Mouse (Mus musculus) myocyte (in vitro differentiated cells): ENCODE measurements around the gene Col11a1. TPM values are rescaled to one million over a fixed set of nuclear protein-coding genes. Genes with fewer than 3 reads are reported as not detected.
A peak's percentile ranks its signal among the peaks of the same experiment; 100 is the strongest.

ENCODE experiments used
- H3K27me3 ChIP-seq: one replicate; pipeline ENCODE4 v1.6.1; 2011; ENCODE audit not compliant: control insufficient read depth, insufficient read depth, insufficient read length
- H3K36me3 ChIP-seq: one replicate; pipeline ENCODE4 v1.6.1; 2011; ENCODE audit not compliant: control insufficient read depth, insufficient read depth
- H3K4me2 ChIP-seq: one replicate; pipeline ENCODE4 v1.6.1; 2011; ENCODE audit warnings: low read depth, control low read depth
- H3K4me3 ChIP-seq: one replicate; pipeline ENCODE4 v1.5.1; 2011; ENCODE audit warnings: mild to moderate bottlenecking, control low read depth, moderate library complexity
- H3K79me2 ChIP-seq: one replicate; pipeline ENCODE4 v1.6.1; 2011; ENCODE audit not compliant: control insufficient read depth, insufficient read depth
- H3ac ChIP-seq: one replicate; pipeline ENCODE4 v1.6.1; 2011; ENCODE audit not compliant: control insufficient read depth, insufficient read length
- CEBPB ChIP-seq: IDR thresholded peaks from 2 replicates; pipeline ENCODE4 v1.6.1; 2011; ENCODE audit warnings: mild to moderate bottlenecking, moderate library complexity; ENCODE audit not compliant: poor library complexity, insufficient read depth, severe bottlenecking
- E2F4 ChIP-seq: IDR thresholded peaks from one replicate; pipeline ENCODE4 v1.6.1; 2011; ENCODE audit warnings: mild to moderate bottlenecking, control low read depth, moderate library complexity; ENCODE audit not compliant: insufficient read depth
- MAX ChIP-seq: IDR thresholded peaks from one replicate; pipeline ENCODE4 v1.6.1; 2011; ENCODE audit warnings: low read depth, mild to moderate bottlenecking, control low read depth
- MYOD1 ChIP-seq, 3 experiments: IDR thresholded peaks; one replicate each; pipeline ENCODE4 v1.6.1; 2011; ENCODE audit warnings: control low read depth in 2 of 3, low read depth in 2 of 3, mild to moderate bottlenecking in 2 of 3, moderate library complexity in 1 of 3; ENCODE audit not compliant: insufficient read length in 2 of 3, control insufficient read depth in 1 of 3
- MYOG ChIP-seq, 3 experiments: IDR thresholded peaks; one replicate each; pipeline ENCODE4 v1.6.1; 2011; ENCODE audit warnings: control low read depth in 2 of 3, low read depth in 2 of 3, mild to moderate bottlenecking in 2 of 3; ENCODE audit not compliant: insufficient read length in 2 of 3, control insufficient read depth in 1 of 3, insufficient read depth in 1 of 3
- POLR2A ChIP-seq: IDR thresholded peaks from one replicate; pipeline ENCODE4 v1.6.1; 2011; ENCODE audit warnings: low read depth, mild to moderate bottlenecking, control low read depth, moderate library complexity; ENCODE audit not compliant: insufficient read length
- POLR2AphosphoS2 ChIP-seq: IDR thresholded peaks from one replicate; pipeline ENCODE4 v1.6.1; 2011; ENCODE audit warnings: low read depth, control low read depth; ENCODE audit not compliant: insufficient read length
- REST ChIP-seq: IDR thresholded peaks from one replicate; pipeline ENCODE4 v1.6.1; 2011; ENCODE audit warnings: mild to moderate bottlenecking, control low read depth, moderate library complexity; ENCODE audit not compliant: insufficient read depth, insufficient read length
- SRF ChIP-seq: IDR thresholded peaks from one replicate; pipeline ENCODE4 v1.6.1; 2011; ENCODE audit warnings: low read depth; ENCODE audit not compliant: control insufficient read depth, insufficient read length
- TCF12 ChIP-seq: IDR thresholded peaks from one replicate; pipeline ENCODE4 v1.6.1; 2011; ENCODE audit warnings: mild to moderate bottlenecking, control low read depth; ENCODE audit not compliant: poor library complexity, insufficient read depth, severe bottlenecking
- TCF3 ChIP-seq: IDR thresholded peaks from one replicate; pipeline ENCODE4 v1.6.1; 2011; ENCODE audit warnings: low read depth, control low read depth; ENCODE audit not compliant: insufficient read length
- USF1 ChIP-seq: IDR thresholded peaks from one replicate; pipeline ENCODE4 v1.6.1; 2011; ENCODE audit warnings: low read depth, mild to moderate bottlenecking, control low read depth, moderate library complexity
- polyA plus RNA-seq: library from polyadenylated mRNA; unstranded; fragments of >200 nt; fragmentation: generic; extraction: Trizol; gene quantifications from one replicate; pipeline ENCODE4 v1.2.1, GENCODE M21; 2012; ENCODE audit warnings: missing spikeins

The Col11a1 gene
- 0.50 TPM for polyA plus RNA-seq

DNA sequence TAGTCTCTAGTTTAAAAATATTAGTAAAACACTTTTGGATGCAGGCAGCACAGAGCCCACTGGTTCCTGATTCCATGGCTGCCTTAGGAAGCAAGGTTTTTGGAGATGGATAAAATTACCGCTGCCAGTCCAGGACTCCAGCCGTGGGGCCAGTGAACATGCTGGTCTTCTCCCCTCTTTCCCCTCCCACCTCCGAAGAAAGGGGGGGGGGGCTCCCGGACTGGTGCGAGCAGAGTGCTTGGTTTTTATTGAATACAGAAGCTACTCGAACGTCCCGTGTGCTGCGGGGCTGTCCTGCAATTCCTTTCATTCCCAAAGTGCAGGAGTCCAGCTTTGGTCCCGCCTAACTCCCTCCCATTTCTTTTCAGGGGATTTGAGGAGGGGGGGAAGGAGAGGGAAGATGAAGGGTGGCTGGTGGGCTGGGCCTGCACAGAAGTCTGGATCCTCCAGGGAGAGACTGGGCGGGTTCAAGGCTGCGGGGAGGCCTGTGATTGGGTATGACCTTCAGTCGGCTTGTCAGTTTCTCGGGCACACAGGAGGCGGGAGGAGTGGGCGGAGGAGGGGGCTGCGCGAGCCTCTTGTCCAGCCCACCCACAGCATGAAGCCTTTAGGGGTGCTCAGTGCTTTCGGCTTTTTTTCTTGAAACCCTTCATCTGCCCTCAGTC lies at the start of gene Col11a1:
Gene Col11a1 (plus strand): TSS at position 570 of the 665 bp plus-strand sequence.
- Histone ChIP-seq H3K4me2 (peak within 1 kb of the TSS; percentile 83), H3K4me3 (peak within 1 kb of the TSS; percentile 27), H3K79me2 (no peaks in the 10 kb centered on the region), H3ac (no peak within 1 kb of the TSS), H3K36me3 (no peaks in the 10 kb centered on the region), H3K27me3 (no peaks in the 10 kb centered on the region)
- TF ChIP-seq MAX (no peak), E2F4 (no peak), SRF (no peak), CEBPB (no peak), TCF12 (no peak), USF1 (no peak), POLR2AphosphoS2 (no peak), POLR2A (no peak), TCF3 (no peak), MYOG (IDR thresholded peaks at IDR 0.05; ENCODE audit: control insufficient read depth in 1 of 3, insufficient read depth in 1 of 3, insufficient read length in 2 of 3, low read depth in 2 of 3) (no peak), REST (no peak), MYOD1 (IDR thresholded peaks at IDR 0.05; ENCODE audit: control insufficient read depth in 1 of 3, insufficient read length in 2 of 3, low read depth in 2 of 3) (no peak)

DNA sequence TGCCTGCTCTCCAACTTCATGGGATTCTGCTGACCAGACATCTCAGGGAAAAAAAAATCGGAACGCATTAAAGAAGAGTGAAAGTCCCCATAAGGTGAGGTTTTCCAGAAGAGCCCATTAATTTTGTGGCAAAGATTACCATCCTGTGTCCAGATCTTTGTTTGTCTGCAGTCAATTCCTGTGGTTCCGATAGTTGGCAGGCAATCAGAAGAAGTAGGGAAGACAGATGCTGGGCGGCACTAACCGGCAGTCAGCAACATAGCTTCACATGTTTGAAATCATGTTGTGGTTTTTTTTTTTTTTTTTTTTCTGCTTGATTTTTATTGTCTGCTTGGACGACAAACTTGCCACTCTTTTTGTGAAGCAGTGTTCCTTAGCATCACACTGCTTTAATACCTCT lies 39.4 kb upstream of the Col11a1 start:
- Histone ChIP-seq H3K4me2 (no peak overlapping the region), H3K36me3 (no peaks in the 10 kb centered on the region)
- 0 out of 2 replicates have a peak, but pooled peaks have one; percentile 6 for TF ChIP-seq CEBPB
- TF ChIP-seq MYOD1 (IDR thresholded peaks at IDR 0.05; ENCODE audit: control insufficient read depth in 1 of 3, insufficient read length in 2 of 3, low read depth in 2 of 3) = peak in 1 of 3 experiments; percentile 3
- no peak for TF ChIP-seq E2F4

DNA sequence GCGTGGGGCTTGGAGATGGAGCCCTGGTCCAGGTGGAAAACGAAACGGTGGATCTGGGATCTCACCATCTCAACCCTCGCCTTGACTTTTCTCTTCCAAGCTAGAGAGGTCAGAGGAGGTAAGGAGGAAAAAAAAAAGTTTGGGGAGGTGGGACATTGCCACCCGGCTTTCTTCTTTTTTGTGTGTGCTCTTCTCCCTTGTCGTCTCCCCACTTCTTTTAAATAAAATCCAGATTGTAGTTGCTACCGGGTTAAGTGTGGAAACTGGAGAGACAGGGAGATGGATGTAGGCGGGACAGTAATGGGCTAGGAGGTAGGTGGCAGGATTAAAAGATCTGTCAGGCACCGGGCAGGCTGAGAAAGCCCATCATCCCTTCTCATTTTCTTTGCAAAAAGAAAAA lies 546 bp downstream of the Col11a1 start:
- TF ChIP-seq MYOG (IDR thresholded peaks at IDR 0.05; ENCODE audit: control insufficient read depth in 1 of 3, insufficient read depth in 1 of 3, insufficient read length in 2 of 3, low read depth in 2 of 3) (no peak), E2F4 (no peak), MYOD1 (IDR thresholded peaks at IDR 0.05; ENCODE audit: control insufficient read depth in 1 of 3, insufficient read length in 2 of 3, low read depth in 2 of 3) (no peak), REST (no peak), USF1 (no peak), CEBPB (no peak), POLR2A (no peak), TCF12 (no peak), TCF3 (no peak), SRF (no peak), POLR2AphosphoS2 (no peak), MAX (no peak)
- Histone ChIP-seq H3K79me2 (no peaks in the 10 kb centered on the region), H3K36me3 (no peaks in the 10 kb centered on the region), H3K27me3 (no peaks in the 10 kb centered on the region), H3K4me2 (peak overlapping the region; percentile 83), H3K4me3 (peak overlapping the region; percentile 27), H3ac (no peak overlapping the region)

More for the DNA sequence above, 39.4 kb upstream of the Col11a1 start:
- Histone ChIP-seq H3K27me3 (no peaks in the 10 kb centered on the region), H3K79me2 (no peaks in the 10 kb centered on the region), H3ac (no peak overlapping the region), H3K4me3 (no peak overlapping the region)

- H3ac ChIP-seq = no peak overlapping the region
- H3K27me3 ChIP-seq = no peaks in the 10 kb centered on the region
- no peaks in the 10 kb centered on the region for H3K79me2 ChIP-seq
- no peaks in the 10 kb centered on the region for H3K36me3 ChIP-seq
- H3K4me3 ChIP-seq = peak overlapping the region; percentile 27
- TF ChIP-seq MYOD1 (IDR thresholded peaks at IDR 0.05; ENCODE audit: control insufficient read depth in 1 of 3, insufficient read length in 2 of 3, low read depth in 2 of 3) (no peak), REST (peak; percentile 42)
- peak overlapping the region; percentile 83 for H3K4me2 ChIP-seq
Observed at GRCm38 (mm10) chr3:114031351-114032213, 1.2 kb downstream of the Col11a1 start.

DNA sequence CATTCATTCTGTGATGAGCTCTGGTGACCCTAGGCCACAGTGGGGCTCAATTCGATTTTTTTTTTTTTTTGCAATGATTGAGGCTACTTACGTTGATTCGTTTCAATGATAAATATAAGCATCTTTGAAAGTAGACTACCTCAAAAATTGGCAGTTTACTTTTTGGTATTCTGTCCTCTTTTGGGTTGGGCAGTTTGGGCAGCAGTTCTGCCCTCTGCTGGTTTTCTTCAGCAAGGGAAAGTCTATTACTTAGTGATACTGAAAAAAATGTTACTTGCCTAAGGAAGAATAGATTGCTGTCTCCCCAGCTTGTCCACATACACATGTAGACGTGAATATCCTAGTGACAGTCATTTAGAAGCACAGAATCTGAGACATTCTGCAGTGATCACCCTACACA lies 2.0 kb downstream of the Col11a1 start:
- H3K36me3 ChIP-seq = no peaks in the 10 kb centered on the region
- H3K79me2 ChIP-seq = no peaks in the 10 kb centered on the region
- no peaks in the 10 kb centered on the region for H3K27me3 ChIP-seq
- H3K4me2 ChIP-seq = peak overlapping the region; percentile 83
- TF ChIP-seq POLR2A (no peak), REST (no peak), TCF3 (no peak), POLR2AphosphoS2 (no peak), MAX (no peak), MYOD1 (IDR thresholded peaks at IDR 0.05; ENCODE audit: control insufficient read depth in 1 of 3, insufficient read length in 2 of 3, low read depth in 2 of 3) (no peak)
- no peak overlapping the region for H3ac ChIP-seq
- peak overlapping the region; percentile 27 for H3K4me3 ChIP-seq
